Mouse (Mus musculus) CH12.LX (cell line): ENCODE data around the gene Gucy2d. TPM values are rescaled to one million over a fixed set of nuclear protein-coding genes. Genes with fewer than 3 reads are reported as not detected.

Source experiments
- DNase-seq: peaks from one replicate; pipeline ENCODE4 v3.0.0-alpha.2; 2013; ENCODE audit errors: extremely low read depth
- H3K27ac ChIP-seq: 2 replicates; pipeline ENCODE4 v1.5.1; 2012; ENCODE audit warnings: low read depth, mild to moderate bottlenecking, control low read depth, moderate library complexity; ENCODE audit not compliant: insufficient read depth
- H3K27me3 ChIP-seq: replicated peaks from 2 replicates; pipeline ENCODE3; 2012; ENCODE audit warnings: inconsistent platforms
- H3K36me3 ChIP-seq, 2 experiments: replicated peaks in 1 of 2; 2 replicates each; pipeline versions ENCODE3 to v1.6.1; 2012; ENCODE audit warnings: inconsistent platforms in 1 of 2, low read length in 1 of 2, mild to moderate bottlenecking in 1 of 2, mixed read lengths in 1 of 2, moderate library complexity in 1 of 2; ENCODE audit not compliant: control insufficient read depth in 1 of 2, insufficient read depth in 1 of 2
- H3K4me1 ChIP-seq, 2 experiments: 2 replicates each; pipeline ENCODE4 v1.6.1; 2012; ENCODE audit warnings: inconsistent platforms in 1 of 2, moderate library complexity in 1 of 2; ENCODE audit not compliant: insufficient read depth in 2 of 2, control insufficient read depth in 1 of 2
- H3K4me2 ChIP-seq: 2 replicates; pipeline ENCODE4 v1.6.1; 2012; ENCODE audit warnings: low read depth, mild to moderate bottlenecking, control low read depth; ENCODE audit not compliant: poor library complexity, insufficient read depth, severe bottlenecking
- H3K4me3 ChIP-seq, 3 experiments: fragments of 150-350 bp in 1 of 3; sonication (generic) in 1 of 3; replicated peaks in 1 of 3; 2 replicates each; pipeline versions ENCODE3 to v1.5.1; 2011 to 2012; ENCODE audit warnings: low read depth in 2 of 3, low read length in 2 of 3, mild to moderate bottlenecking in 2 of 3, moderate library complexity in 2 of 3, control low read depth in 1 of 3, improper control_type of control experiment in 1 of 3, inconsistent platforms in 1 of 3, mixed read lengths in 1 of 3; ENCODE audit not compliant: poor library complexity in 1 of 3
- H3K79me2 ChIP-seq: replicated peaks from 2 replicates; pipeline ENCODE4 v1.6.1; 2012; ENCODE audit warnings: mild to moderate bottlenecking, moderate library complexity; ENCODE audit not compliant: control insufficient read depth, poor library complexity, insufficient read depth, severe bottlenecking; ENCODE audit errors: extremely low read depth
- H3K9ac ChIP-seq: 2 replicates; pipeline ENCODE4 v1.6.1; 2012; ENCODE audit warnings: low read depth, mild to moderate bottlenecking, control low read depth, moderate library complexity; ENCODE audit not compliant: insufficient read depth
- H3K9me3 ChIP-seq: replicated peaks from 2 replicates; pipeline ENCODE3; 2012; ENCODE audit warnings: low read length, inconsistent platforms, mixed read lengths
- CTCF ChIP-seq, 2 experiments: IDR thresholded peaks in 1 of 2; conservative IDR thresholded peaks in 1 of 2; 2 replicates each; pipeline ENCODE4 v1.5.1; 2011 to 2012; ENCODE audit warnings: low read depth in 2 of 2, low read length in 2 of 2, improper control_type of control experiment in 1 of 2, inconsistent platforms in 1 of 2, mild to moderate bottlenecking in 1 of 2, moderate library complexity in 1 of 2
- ELF1 ChIP-seq: IDR thresholded peaks from 2 replicates; pipeline ENCODE4 v1.6.1; 2014; ENCODE audit warnings: low read depth, mild to moderate bottlenecking, inconsistent platforms, low read length, improper control_type of control experiment
- EP300 ChIP-seq: IDR thresholded peaks from 2 replicates; pipeline ENCODE4 v1.6.1; 2011; ENCODE audit warnings: low read length, improper control_type of control experiment
- GABPA ChIP-seq: IDR thresholded peaks from 2 replicates; pipeline ENCODE4 v1.6.1; 2012; ENCODE audit warnings: low read depth, low read length, improper control_type of control experiment, inconsistent platforms; ENCODE audit not compliant: insufficient replicate concordance
- HCFC1 ChIP-seq: IDR thresholded peaks from 2 replicates; pipeline ENCODE4 v1.6.1; 2012; ENCODE audit warnings: low read depth, mild to moderate bottlenecking, inconsistent platforms, low read length, improper control_type of control experiment
- IRF4 ChIP-seq: IDR thresholded peaks from 2 replicates; pipeline ENCODE4 v1.6.1; 2014; ENCODE audit warnings: low read depth, mild to moderate bottlenecking, inconsistent platforms, low read length, improper control_type of control experiment
- JUND ChIP-seq: conservative IDR thresholded peaks from 2 replicates; pipeline ENCODE4 v1.6.1; 2011; ENCODE audit warnings: low read depth, low read length, improper control_type of control experiment
- MAFK ChIP-seq: IDR thresholded peaks from 2 replicates; pipeline ENCODE4 v1.6.1; 2011; ENCODE audit warnings: low read length, improper control_type of control experiment; ENCODE audit not compliant: insufficient replicate concordance
- MAX ChIP-seq: IDR thresholded peaks from 2 replicates; pipeline ENCODE4 v1.6.1; 2011; ENCODE audit warnings: low read length, improper control_type of control experiment
- MXI1 ChIP-seq: IDR thresholded peaks from 2 replicates; pipeline ENCODE4 v1.6.1; 2011; ENCODE audit warnings: mild to moderate bottlenecking, low read depth, low read length, improper control_type of control experiment
- MYC ChIP-seq: IDR thresholded peaks from 2 replicates; pipeline ENCODE4 v1.6.1; 2011; ENCODE audit warnings: low read depth, mild to moderate bottlenecking, improper control_type of control experiment, low read length
- NRF1 ChIP-seq: IDR thresholded peaks from 2 replicates; pipeline ENCODE4 v1.6.1; 2014; ENCODE audit warnings: low read depth, mild to moderate bottlenecking, inconsistent platforms, low read length, improper control_type of control experiment, moderate library complexity
- PAX5 ChIP-seq: IDR thresholded peaks from 2 replicates; pipeline ENCODE4 v1.6.1; 2012; ENCODE audit warnings: low read length, inconsistent platforms, mixed read lengths
- RAD21 ChIP-seq: IDR thresholded peaks from 2 replicates; pipeline ENCODE4 v1.6.1; 2011; ENCODE audit warnings: low read depth, mild to moderate bottlenecking, low read length, improper control_type of control experiment, moderate library complexity
- SIN3A ChIP-seq: IDR thresholded peaks from 2 replicates; pipeline ENCODE4 v1.6.1; 2012; ENCODE audit warnings: low read length, improper control_type of control experiment, inconsistent platforms
- SMC3 ChIP-seq: IDR thresholded peaks from 2 replicates; pipeline ENCODE4 v1.6.1; 2011; ENCODE audit warnings: low read depth, low read length, improper control_type of control experiment
- TBP ChIP-seq: conservative IDR thresholded peaks from 2 replicates; pipeline ENCODE4 v1.6.1; 2011; ENCODE audit warnings: low read depth, low read length, improper control_type of control experiment
- UBTF ChIP-seq: IDR thresholded peaks from 2 replicates; pipeline ENCODE4 v1.6.1; 2012; ENCODE audit warnings: low read depth, mild to moderate bottlenecking, inconsistent platforms, low read length, improper control_type of control experiment, moderate library complexity
- USF1 ChIP-seq: IDR thresholded peaks from 2 replicates; pipeline ENCODE4 v1.6.1; 2014; ENCODE audit warnings: low read depth, mild to moderate bottlenecking, inconsistent platforms, low read length, improper control_type of control experiment
- USF2 ChIP-seq: conservative IDR thresholded peaks from 2 replicates; pipeline ENCODE4 v1.6.1; 2011; ENCODE audit warnings: low read depth, low read length, improper control_type of control experiment
- ZC3H11A ChIP-seq: IDR thresholded peaks from 2 replicates; pipeline ENCODE4 v1.6.1; 2012; ENCODE audit warnings: low read depth, mild to moderate bottlenecking, inconsistent platforms, low read length, improper control_type of control experiment
- ZMIZ1 ChIP-seq: IDR thresholded peaks from 2 replicates; pipeline ENCODE4 v1.6.1; 2012; ENCODE audit warnings: low read depth, mild to moderate bottlenecking, inconsistent platforms, low read length, improper control_type of control experiment
- ZNF384 ChIP-seq: IDR thresholded peaks from 2 replicates; pipeline ENCODE4 v1.6.1; 2012; ENCODE audit warnings: low read depth, low read length, improper control_type of control experiment, inconsistent platforms
- dilution Hi-C: fragments of 300-500 bp; cut with MboI; formaldehyde crosslinking; loops from 2 replicates; pipeline ENCODE4 v1.14.3; 2020; ENCODE audit warnings: low sequenced_read_pairs; ENCODE audit not compliant: extremely low pct_unique_long_range_greater_than_20kb, extremely low pct_ligation_motif_present
- in situ Hi-C: fragments of 300-500 bp; cut with MboI; formaldehyde crosslinking; loops from 3 replicates; pipeline ENCODE4 v1.14.3; 2019; ENCODE audit warnings: low sequenced_read_pairs, low pct_ligation_motif_present, low pct_unique_long_range_greater_than_20kb, mixed read lengths
- polyA plus RNA-seq: library from polyadenylated mRNA; unstranded; fragments of >175 nt; gene quantifications from 2 replicates; pipeline ENCODE4 v1.2.1, GENCODE M21; 2012; ENCODE audit warnings: low read depth; ENCODE audit not compliant: insufficient read length
- total RNA-seq, 2 experiments: library from RNA; depleted of rRNA; stranded (reverse); fragments of 300-350 nt in 1 of 2; fragments of >200 nt in 1 of 2; gene quantifications; 2 replicates each; pipeline ENCODE4 v1.2.3; 2012 to 2014

The Gucy2d gene
- total and polyA plus RNA-seq, 3 experiments: not detected

GRCm38 (mm10) chr7:98491451-98492200 is 51.4 kb downstream of the Gucy2d start:
- Histone ChIP-seq H3K4me3 (peak overlapping the region; percentile 25 to 72 (median 63)), H3K9ac (no peak overlapping the region), H3K79me2 (no peaks in the 10 kb centered on the region), H3K4me2 (peak overlapping the region; percentile 32), H3K36me3 (peaks cover 14 to 29% of the 10 kb centered on the region in 2 experiments)
- TF ChIP-seq ZNF384: no peak
- TF ChIP-seq USF1: no peak
- TF ChIP-seq MAFK: no peak
- TF ChIP-seq RAD21: no peak
- no peak for TF ChIP-seq MXI1
- TF ChIP-seq JUND: no peak
- TF ChIP-seq ELF1: no peak
- no peak for TF ChIP-seq TBP
- TF ChIP-seq NRF1: no peak
- TF ChIP-seq, all 38 proteins: peak for 0
- in situ Hi-C loops: no loop called here
- Histone ChIP-seq H3K9me3 (no peaks in the 10 kb centered on the region), H3K4me1 (peaks cover 34 to 80% of the 10 kb centered on the region in 2 experiments), H3K27ac (no peak overlapping the region), H3K27me3 (no peaks in the 10 kb centered on the region)
- no peak for DNase-seq
- dilution Hi-C loops: no loop called here

GRCm38 (mm10) chr7:98492331-98492730 is 52.1 kb downstream of the Gucy2d start:
- H3K27ac ChIP-seq: no peak overlapping the region
- H3K27me3 ChIP-seq: no peaks in the 10 kb centered on the region
- H3K36me3 ChIP-seq: peaks cover 18 to 36% of the 10 kb centered on the region in 2 experiments
- no peak overlapping the region for H3K4me2 ChIP-seq
- H3K9ac ChIP-seq: no peak overlapping the region
- H3K4me1 ChIP-seq: peaks cover 34 to 74% of the 10 kb centered on the region in 2 experiments
- DNase-seq: no peak
- H3K9me3 ChIP-seq: no peaks in the 10 kb centered on the region
- in situ Hi-C loops: no loop called here
- no peak for TF ChIP-seq USF1
- TF ChIP-seq EP300: no peak
- TF ChIP-seq MAX: no peak
- TF ChIP-seq, all 38 proteins: peak for 0
- H3K4me3 ChIP-seq: peak overlapping the region in 2 of 3 experiments; percentile 25 to 40
- H3K79me2 ChIP-seq: no peaks in the 10 kb centered on the region
- dilution Hi-C loops: no loop called here

- no peak for DNase-seq
- in situ Hi-C loops (no loop called here), dilution Hi-C loops (no loop called here)
- Histone ChIP-seq H3K79me2 (no peaks in the 10 kb centered on the region), H3K4me3 (peak overlapping the region in 1 of 3 experiments; percentile 27), H3K4me2 (peak overlapping the region; percentile 23), H3K9ac (peak overlapping the region; percentile 13; the same call in 1 of the 2 replicates), H3K36me3 (peaks cover 26 to 46% of the 10 kb centered on the region in 2 experiments), H3K27me3 (no peaks in the 10 kb centered on the region), H3K27ac (no peak overlapping the region; the same call in 1 of the 2 replicates), H3K4me1 (peaks cover 30 to 65% of the 10 kb centered on the region in 2 experiments), H3K9me3 (no peaks in the 10 kb centered on the region)
- TF ChIP-seq RAD21 (no peak), MYC (no peak), JUND (no peak), USF1 (no peak), ZC3H11A (no peak), USF2 (no peak), CTCF (conservative IDR thresholded peaks at IDR 0.05 in 1 of 2, IDR thresholded peaks at IDR 0.05 in 1 of 2; ENCODE audit: low read depth in 2 of 2, low read length in 2 of 2) (no peak), UBTF (no peak), MXI1 (no peak), SIN3A (no peak), IRF4 (no peak), GABPA (no peak), PAX5 (no peak), HCFC1 (no peak), ZMIZ1 (no peak), MAX (no peak), SMC3 (no peak)
These were observed 53.1 kb downstream of the Gucy2d start for GRCm38 (mm10) chr7:98493307-98493706.
